Mouse (Mus musculus) limb, embryonic 11.5 days (tissue): Measurements from ENCODE around the gene B4galt3. TPM values are rescaled to one million over a fixed set of nuclear protein-coding genes. Genes with fewer than 3 reads are reported as not detected.
A peak's percentile ranks its signal among the peaks of the same experiment; 100 is the strongest.

Source experiments
- ATAC-seq: fragments of 200-750 bp; cut with Nextera tagmentation; 2 replicates; pipeline ENCODE4 v1.8.0; 2017; ENCODE audit warnings: low read depth; ENCODE audit not compliant: insufficient number of reproducible peaks, low FRiP score, low TSS enrichment
- DNase-seq: peaks from one replicate; pipeline ENCODE4 v3.0.0-alpha.2; 2015; ENCODE audit warnings: low spot score
- H3K27ac ChIP-seq: fragments of 300-500 bp; sonication (generic); replicated peaks from 2 replicates; pipeline ENCODE4 v1.5.1; 2014; ENCODE audit warnings: low read depth, mild to moderate bottlenecking, low read length
- H3K27me3 ChIP-seq: fragments of 300-500 bp; sonication (generic); 2 replicates; pipeline ENCODE4 v1.6.1; 2014; ENCODE audit warnings: mild to moderate bottlenecking, low read length, mixed read lengths; ENCODE audit not compliant: control insufficient read depth, insufficient read depth
- H3K36me3 ChIP-seq: fragments of 300-500 bp; sonication (generic); 2 replicates; pipeline ENCODE4 v1.6.1; 2014; ENCODE audit warnings: mild to moderate bottlenecking, low read length, moderate library complexity, mixed read lengths; ENCODE audit not compliant: control insufficient read depth, insufficient read depth
- H3K4me1 ChIP-seq: fragments of 300-500 bp; sonication (generic); 2 replicates; pipeline ENCODE4 v1.6.1; 2014; ENCODE audit warnings: low read length, mixed read lengths; ENCODE audit not compliant: control insufficient read depth, insufficient read depth
- H3K4me2 ChIP-seq: fragments of 300-500 bp; sonication (generic); 2 replicates; pipeline ENCODE4 v1.6.1; 2014; ENCODE audit warnings: low read depth, mild to moderate bottlenecking, moderate library complexity; ENCODE audit not compliant: severe bottlenecking
- H3K4me3 ChIP-seq: fragments of 300-500 bp; sonication (generic); 2 replicates; pipeline ENCODE4 v1.5.1; 2014; ENCODE audit warnings: low read depth, low read length
- H3K9ac ChIP-seq: fragments of 300-500 bp; sonication (generic); 2 replicates; pipeline ENCODE4 v1.6.1; 2014; ENCODE audit warnings: mild to moderate bottlenecking, low read length
- H3K9me3 ChIP-seq: fragments of 300-500 bp; sonication (generic); 2 replicates; pipeline ENCODE4 v1.6.1; 2016; ENCODE audit warnings: low read length; ENCODE audit not compliant: control insufficient read depth
- WGBS: fragments of 180-500 bp; shearing (Covaris S2); extraction: QIAGEN DNeasy Blood & Tissue Kit; methylation state at CpG from one replicate; pipeline ENCODE4 v1.1.7; 2014; 5-methylcytosine and 5-hydroxymethylcytosine counted together
- polyA plus RNA-seq: library from polyadenylated mRNA; unstranded; fragments of >200 nt; fragmentation: Nextera tagmentation; extraction: Ambion mirVana; gene quantifications from 2 replicates; pipeline ENCODE4 v1.2.1, GENCODE M21; 2014

Gene B4galt3
- polyA plus RNA-seq, 1 experiment from 2014 or later, result 68.9 TPM

DNA sequence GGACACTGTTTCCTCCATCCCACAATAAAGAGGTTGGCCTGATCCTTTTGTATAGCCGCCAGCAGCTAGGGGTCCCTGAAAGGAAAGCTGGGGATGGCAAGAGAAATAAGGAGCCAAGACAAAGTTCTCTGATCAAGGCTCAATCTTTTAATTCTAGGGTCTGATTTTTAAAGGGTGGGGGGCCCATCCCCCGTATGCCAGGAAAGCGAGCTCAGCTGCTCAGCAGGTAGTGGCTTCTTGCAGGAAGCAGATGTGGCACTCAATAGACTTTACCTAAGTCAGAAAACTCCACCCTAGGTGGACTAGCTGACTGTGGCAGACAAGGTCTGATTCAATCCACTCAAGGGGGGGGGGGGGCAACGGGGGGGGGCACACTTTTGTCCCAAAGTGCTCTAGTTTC lies 43.3 kb upstream of the B4galt3 start:
- no peak overlapping the region for H3K9ac ChIP-seq
- no peaks in the 10 kb centered on the region for H3K36me3 ChIP-seq
- no peak for ATAC-seq
- peaks cover 9% of the 10 kb centered on the region; the same call in 1 of the 2 replicates for H3K4me1 ChIP-seq
- H3K4me3 ChIP-seq, result no peak overlapping the region
- no peak overlapping the region for H3K4me2 ChIP-seq
- no peaks in the 10 kb centered on the region for H3K27me3 ChIP-seq
- no peak for DNase-seq
- H3K9me3 ChIP-seq, result no peaks in the 10 kb centered on the region
- H3K27ac ChIP-seq, result no peak overlapping the region
- 50% methylated on average over 4 of the region's 4 CpGs for WGBS

- DNase-seq (no peak), ATAC-seq (no peak)
- Histone ChIP-seq H3K4me2 (no peak overlapping the region), H3K4me1 (peaks cover 9% of the 10 kb centered on the region; the same call in 1 of the 2 replicates), H3K27ac (no peak overlapping the region), H3K36me3 (no peaks in the 10 kb centered on the region), H3K4me3 (no peak overlapping the region), H3K9ac (no peak overlapping the region), H3K27me3 (no peaks in the 10 kb centered on the region), H3K9me3 (no peaks in the 10 kb centered on the region)
- WGBS, result 90% methylated on average over 1 of the region's 1 CpGs
These were observed 42.2 kb upstream of the B4galt3 start for GRCm38 (mm10) chr1:171227879-171228278.

DNA sequence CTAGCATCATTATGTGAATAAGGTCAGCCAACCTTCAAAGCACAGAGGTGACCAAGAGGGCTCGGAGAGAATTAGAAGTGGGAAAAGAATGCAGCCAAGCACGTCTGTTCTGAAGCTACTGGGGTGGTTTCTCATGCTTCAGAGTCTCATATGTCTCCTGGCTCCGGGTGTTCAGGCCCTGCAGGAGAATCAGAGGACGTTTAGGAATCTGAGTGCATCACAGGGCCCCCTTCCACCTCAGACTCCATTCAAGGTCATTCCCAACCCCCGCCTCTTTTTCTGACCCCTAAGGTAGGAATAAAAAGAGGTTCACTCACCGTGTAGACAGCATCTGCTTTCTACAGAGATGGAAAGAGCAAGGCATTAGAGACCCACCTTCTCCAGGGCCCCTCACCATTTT lies 40.4 kb upstream of the B4galt3 start:
- peak; percentile 50 for DNase-seq

DNA sequence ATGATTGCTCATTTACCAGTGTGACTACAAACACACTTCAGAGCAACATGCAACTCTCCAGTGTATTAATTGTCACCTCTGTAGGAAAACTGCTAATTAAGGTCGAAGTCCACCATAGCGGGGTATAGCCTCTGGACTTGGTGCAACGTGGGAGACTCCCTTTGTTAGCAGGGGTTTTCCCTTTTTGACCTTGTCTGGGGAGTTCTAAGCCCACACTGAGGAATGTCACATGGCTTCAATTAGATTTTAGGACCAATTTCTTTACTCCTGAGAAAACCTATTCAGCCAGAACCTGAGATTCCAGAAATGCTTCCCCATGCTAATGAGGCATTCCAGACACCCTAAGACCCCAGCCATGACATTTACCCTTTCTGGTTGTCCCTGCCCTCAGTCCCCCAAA lies 39.9 kb upstream of the B4galt3 start:
- H3K4me3 ChIP-seq, result no peak overlapping the region
- no peak overlapping the region for H3K9ac ChIP-seq
- ATAC-seq, result peak; percentile 52; the same call in 1 of the 2 replicates
- WGBS, result 13% methylated on average over 3 of the region's 3 CpGs
- H3K27me3 ChIP-seq, result no peaks in the 10 kb centered on the region
- DNase-seq, result no peak
- H3K9me3 ChIP-seq, result no peaks in the 10 kb centered on the region
- H3K4me1 ChIP-seq, result peaks cover 9% of the 10 kb centered on the region; the same call in 1 of the 2 replicates
- H3K4me2 ChIP-seq, result no peak overlapping the region
- peaks cover 7% of the 10 kb centered on the region; the same call in 1 of the 2 replicates for H3K36me3 ChIP-seq
- peak overlapping the region; percentile 69 for H3K27ac ChIP-seq

More for the DNA sequence above, 40.4 kb upstream of the B4galt3 start:
- no peak overlapping the region for H3K4me2 ChIP-seq
- H3K36me3 ChIP-seq, result peaks cover 7% of the 10 kb centered on the region; the same call in 1 of the 2 replicates
- no peaks in the 10 kb centered on the region for H3K9me3 ChIP-seq
- 36% methylated on average over 6 of the region's 6 CpGs for WGBS
- no peak overlapping the region for H3K4me3 ChIP-seq
- H3K9ac ChIP-seq, result no peak overlapping the region
- H3K27me3 ChIP-seq, result no peaks in the 10 kb centered on the region
- H3K4me1 ChIP-seq, result peaks cover 9% of the 10 kb centered on the region; the same call in 1 of the 2 replicates
- peak overlapping the region; percentile 69 for H3K27ac ChIP-seq
- no peak for ATAC-seq

GRCm38 (mm10) chr1:171231844-171232243 lies 38.3 kb upstream of the B4galt3 start:
- Histone ChIP-seq H3K4me3 (no peak overlapping the region), H3K27ac (no peak overlapping the region), H3K4me1 (peaks cover 9% of the 10 kb centered on the region; the same call in 1 of the 2 replicates), H3K9me3 (no peaks in the 10 kb centered on the region), H3K27me3 (no peaks in the 10 kb centered on the region), H3K36me3 (peaks cover 15% of the 10 kb centered on the region; the same call in 1 of the 2 replicates), H3K9ac (no peak overlapping the region), H3K4me2 (no peak overlapping the region)
- no peak for ATAC-seq
- no peak for DNase-seq
- 88% methylated on average over 4 of the region's 4 CpGs for WGBS

DNA sequence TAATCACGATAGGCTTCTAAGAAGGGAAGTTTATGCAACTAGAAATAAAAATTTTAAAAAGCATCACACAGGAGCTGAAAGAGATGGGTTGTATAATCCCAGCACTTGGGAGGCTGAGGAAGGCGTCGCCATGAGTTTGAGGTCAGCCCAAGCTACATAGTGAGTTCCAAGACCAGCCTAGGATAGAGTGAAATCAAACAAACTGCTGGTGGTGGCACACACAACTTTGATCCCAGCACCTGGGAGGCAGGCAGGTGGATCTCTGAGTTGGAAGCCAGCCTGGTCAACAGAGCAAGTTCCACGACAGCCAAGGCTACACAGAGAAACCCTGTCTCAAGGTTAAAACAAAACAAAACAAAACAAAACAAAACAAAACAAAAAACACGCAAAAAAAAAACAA lies 37.8 kb upstream of the B4galt3 start:
- DNase-seq, result no peak
- Histone ChIP-seq H3K9me3 (no peaks in the 10 kb centered on the region), H3K9ac (no peak overlapping the region), H3K27ac (no peak overlapping the region), H3K4me3 (no peak overlapping the region), H3K36me3 (peaks cover 15% of the 10 kb centered on the region; the same call in 1 of the 2 replicates), H3K4me1 (peaks cover 9% of the 10 kb centered on the region; the same call in 1 of the 2 replicates), H3K27me3 (no peaks in the 10 kb centered on the region), H3K4me2 (no peak overlapping the region)
- WGBS, result 92% methylated on average over 5 of the region's 5 CpGs
- no peak for ATAC-seq

GRCm38 (mm10) chr1:171232800-171233730 lies 37.1 kb upstream of the B4galt3 start:
- no peak for ATAC-seq
- Histone ChIP-seq H3K9ac (no peak overlapping the region), H3K4me2 (no peak overlapping the region), H3K36me3 (peaks cover 23% of the 10 kb centered on the region), H3K4me1 (peaks cover 9% of the 10 kb centered on the region; the same call in 1 of the 2 replicates), H3K9me3 (no peaks in the 10 kb centered on the region), H3K27ac (no peak overlapping the region), H3K4me3 (no peak overlapping the region), H3K27me3 (no peaks in the 10 kb centered on the region)
- DNase-seq, result no peak
- WGBS, result 89% methylated on average over 12 of the region's 12 CpGs

- peaks cover 9% of the 10 kb centered on the region; the same call in 1 of the 2 replicates for H3K4me1 ChIP-seq
- H3K36me3 ChIP-seq, result peaks cover 32% of the 10 kb centered on the region
- no peak for ATAC-seq
- WGBS, result 91% methylated on average over 14 of the region's 14 CpGs
- H3K4me2 ChIP-seq, result no peak within 1 kb of the TSS
- no peak within 1 kb of the TSS for H3K27ac ChIP-seq
- H3K27me3 ChIP-seq, result no peaks in the 10 kb centered on the region
- DNase-seq, result no peak
- no peak within 1 kb of the TSS for H3K4me3 ChIP-seq
- no peaks in the 10 kb centered on the region for H3K9me3 ChIP-seq
- H3K9ac ChIP-seq, result no peak within 1 kb of the TSS
These were observed 36.0 kb upstream of the B4galt3 start, which contains the start of gene Fcer1g for GRCm38 (mm10) chr1:171234126-171234525. Gene Fcer1g (minus strand): TSS chr1:171234365.
